Mouse (Mus musculus) E14TG2a.4 (cell line): Measurements from ENCODE around the gene Atp6v1c2.

Source experiments
- H3K27me3 ChIP-seq: 2 replicates; pipeline ENCODE4 v1.6.1; 2014; ENCODE audit warnings: low read length, control low read depth; ENCODE audit not compliant: insufficient read depth
- H3K36me3 ChIP-seq: 2 replicates; pipeline ENCODE4 v1.6.1; 2014; ENCODE audit warnings: low read length, control low read depth; ENCODE audit not compliant: insufficient read depth
- H3K4me1 ChIP-seq: replicated peaks from 2 replicates; pipeline ENCODE4 v1.6.1; 2014; ENCODE audit warnings: low read depth, low read length, control low read depth
- H3K4me3 ChIP-seq: replicated peaks from 2 replicates; pipeline ENCODE4 v1.5.1; 2014; ENCODE audit warnings: mild to moderate bottlenecking, low read length
- H3K9me3 ChIP-seq: 2 replicates; pipeline ENCODE4 v1.6.1; 2014; ENCODE audit warnings: low read length, control low read depth
- CTCF ChIP-seq: conservative IDR thresholded peaks from 2 replicates; pipeline ENCODE4 v1.5.1; 2014; ENCODE audit warnings: low read length
- NANOG ChIP-seq: IDR thresholded peaks from 2 replicates; pipeline ENCODE4 v1.6.1; 2014; ENCODE audit warnings: borderline replicate concordance, low read length, mixed read lengths
- POU5F1 ChIP-seq: IDR thresholded peaks from 2 replicates; pipeline ENCODE4 v1.6.1; 2014; ENCODE audit warnings: low read length, borderline replicate concordance

The Atp6v1c2 gene

GRCm38 (mm10) chr12:17316096-17316495 is 13.1 kb downstream of the Atp6v1c2 start:
- H3K9me3 ChIP-seq = no peaks in the 10 kb centered on the region
- H3K4me1 ChIP-seq = peaks cover 9% of the 10 kb centered on the region
- H3K4me3 ChIP-seq = no peak overlapping the region
- no peaks in the 10 kb centered on the region for H3K36me3 ChIP-seq
- no peaks in the 10 kb centered on the region; the same call in 1 of the 2 replicates for H3K27me3 ChIP-seq
- TF ChIP-seq CTCF (no peak), NANOG (no peak), POU5F1 (no peak)

GRCm38 (mm10) chr12:17310852-17311839 is 18.0 kb downstream of the Atp6v1c2 start:
- H3K4me3 ChIP-seq = no peak overlapping the region
- no peaks in the 10 kb centered on the region for H3K9me3 ChIP-seq

GRCm38 (mm10) chr12:17308246-17308645 is 20.9 kb downstream of the Atp6v1c2 start:
- H3K4me3 ChIP-seq = no peak overlapping the region
- no peaks in the 10 kb centered on the region for H3K9me3 ChIP-seq
- H3K36me3 ChIP-seq = no peaks in the 10 kb centered on the region
- no peaks in the 10 kb centered on the region for H3K4me1 ChIP-seq
- no peak for TF ChIP-seq CTCF
- TF ChIP-seq POU5F1 = no peak
- TF ChIP-seq NANOG = no peak
- no peaks in the 10 kb centered on the region for H3K27me3 ChIP-seq

More at GRCm38 (mm10) chr12:17310852-17311839, 18.0 kb downstream of the Atp6v1c2 start:
- TF ChIP-seq NANOG (no peak), CTCF (no peak), POU5F1 (no peak)
- Histone ChIP-seq H3K36me3 (no peaks in the 10 kb centered on the region), H3K27me3 (no peaks in the 10 kb centered on the region), H3K4me1 (peaks cover 9% of the 10 kb centered on the region)

GRCm38 (mm10) chr12:17305445-17305844 is 23.7 kb downstream of the Atp6v1c2 start:
- TF ChIP-seq NANOG (no peak), CTCF (no peak), POU5F1 (no peak)
- no peaks in the 10 kb centered on the region for H3K36me3 ChIP-seq
- no peaks in the 10 kb centered on the region for H3K4me1 ChIP-seq
- no peak overlapping the region for H3K4me3 ChIP-seq
- H3K9me3 ChIP-seq = no peaks in the 10 kb centered on the region
- H3K27me3 ChIP-seq = no peaks in the 10 kb centered on the region

- TF ChIP-seq POU5F1 (no peak), NANOG (no peak), CTCF (no peak)
- Histone ChIP-seq H3K4me1 (peaks cover 20% of the 10 kb centered on the region), H3K4me3 (no peak overlapping the region), H3K27me3 (no peaks in the 10 kb centered on the region), H3K36me3 (no peaks in the 10 kb centered on the region), H3K9me3 (no peaks in the 10 kb centered on the region)
Observed at GRCm38 (mm10) chr12:17299902-17300301, 29.3 kb downstream of the Atp6v1c2 start.

GRCm38 (mm10) chr12:17296899-17297298 is 32.3 kb downstream of the Atp6v1c2 start:
- Histone ChIP-seq H3K9me3 (no peaks in the 10 kb centered on the region), H3K4me1 (peaks cover 20% of the 10 kb centered on the region), H3K4me3 (no peak overlapping the region), H3K36me3 (no peaks in the 10 kb centered on the region), H3K27me3 (no peaks in the 10 kb centered on the region)
- no peak for TF ChIP-seq POU5F1
- TF ChIP-seq CTCF = no peak
- no peak for TF ChIP-seq NANOG

- peaks cover 5% of the 10 kb centered on the region; the same call in 1 of the 2 replicates for H3K36me3 ChIP-seq
- H3K9me3 ChIP-seq = peaks cover 5% of the 10 kb centered on the region; the same call in 1 of the 2 replicates
- no peak overlapping the region for H3K4me3 ChIP-seq
- no peaks in the 10 kb centered on the region for H3K4me1 ChIP-seq
- TF ChIP-seq NANOG = no peak
- no peak for TF ChIP-seq CTCF
- no peak for TF ChIP-seq POU5F1
- H3K27me3 ChIP-seq = 0 out of 2 replicates have a peak, but pooled peaks cover 3% of the 10 kb centered on the region
Observed at GRCm38 (mm10) chr12:17290569-17290968, 38.6 kb downstream of the Atp6v1c2 start.

GRCm38 (mm10) chr12:17289913-17290312 is 39.2 kb downstream of the Atp6v1c2 start:
- H3K4me1 ChIP-seq = no peaks in the 10 kb centered on the region
- peaks cover 5% of the 10 kb centered on the region; the same call in 1 of the 2 replicates for H3K9me3 ChIP-seq
- H3K27me3 ChIP-seq = 0 out of 2 replicates have a peak, but pooled peaks cover 3% of the 10 kb centered on the region
- peaks cover 9% of the 10 kb centered on the region for H3K36me3 ChIP-seq
- no peak overlapping the region for H3K4me3 ChIP-seq
- TF ChIP-seq NANOG (no peak), CTCF (no peak), POU5F1 (no peak)
